Mouse (Mus musculus): Measurements from ENCODE around the gene Ptpn6.

The Ptpn6 gene

GRCm38 (mm10) chr6:124729850-124730705 is 8.4 kb downstream of the Ptpn6 start:
- no peak for DNase-seq (ENCODE audit: low spot score)

- no peak for DNase-seq (ENCODE audit: low spot score)
These were observed 9.9 kb downstream of the Ptpn6 start for GRCm38 (mm10) chr6:124728621-124729020.

- no peak for DNase-seq (ENCODE audit: low spot score)
These were observed 14.0 kb downstream of the Ptpn6 start for GRCm38 (mm10) chr6:124724472-124724871.

- DNase-seq (ENCODE audit: low spot score) = no peak
These were observed 15.0 kb downstream of the Ptpn6 start for GRCm38 (mm10) chr6:124723541-124723940.

GRCm38 (mm10) chr6:124722876-124723473 is 15.5 kb downstream of the Ptpn6 start:
- DNase-seq (ENCODE audit: low spot score) = no peak

GRCm38 (mm10) chr6:124720904-124721303 is 17.6 kb downstream of the Ptpn6 start:
- no peak for DNase-seq (ENCODE audit: low spot score)

- no peak for DNase-seq (ENCODE audit: low spot score)
These were observed 19.0 kb downstream of the Ptpn6 start for GRCm38 (mm10) chr6:124719354-124719978.

GRCm38 (mm10) chr6:124718703-124719102 is 19.8 kb downstream of the Ptpn6 start:
- DNase-seq (ENCODE audit: low spot score) = no peak

- no peak for DNase-seq (ENCODE audit: low spot score)
These were observed 20.5 kb downstream of the Ptpn6 start for GRCm38 (mm10) chr6:124717968-124718367.

GRCm38 (mm10) chr6:124716864-124717490 is 21.5 kb downstream of the Ptpn6 start:
- DNase-seq (ENCODE audit: low spot score) = peak; percentile 75

- no peak for DNase-seq (ENCODE audit: low spot score)
These were observed 25.6 kb downstream of the Ptpn6 start for GRCm38 (mm10) chr6:124712918-124713317.

- peak; percentile 99 for DNase-seq (ENCODE audit: low spot score)
These were observed 26.4 kb downstream of the Ptpn6 start, which contains the start of the genes Emg1 and Phb2 for GRCm38 (mm10) chr6:124711824-124712782. Emg1 (minus strand) TSS chr6:124712178. Phb2 (plus strand) TSS chr6:124712336.

GRCm38 (mm10) chr6:124708289-124708889 is 30.1 kb downstream of the Ptpn6 start:
- no peak for DNase-seq (ENCODE audit: low spot score)

GRCm38 (mm10) chr6:124706061-124706627 is 32.4 kb downstream of the Ptpn6 start:
- DNase-seq (ENCODE audit: low spot score) = no peak

- DNase-seq (ENCODE audit: low spot score) = no peak
These were observed 34.1 kb downstream of the Ptpn6 start for GRCm38 (mm10) chr6:124704417-124704816.

- no peak for DNase-seq (ENCODE audit: low spot score)
These were observed 34.7 kb downstream of the Ptpn6 start for GRCm38 (mm10) chr6:124703789-124704188.

- DNase-seq (ENCODE audit: low spot score) = peak; percentile 78
These were observed 35.8 kb downstream of the Ptpn6 start for GRCm38 (mm10) chr6:124702784-124703103.

- no peak for DNase-seq (ENCODE audit: low spot score)
These were observed 36.3 kb downstream of the Ptpn6 start for GRCm38 (mm10) chr6:124702102-124702783.

- DNase-seq (ENCODE audit: low spot score) = no peak
These were observed 37.2 kb downstream of the Ptpn6 start for GRCm38 (mm10) chr6:124701338-124701737.

Data from embryo, embryonic 10.5 days (tissue).